Mouse (Mus musculus) splenic B cell, adult 2 months (primary cell): ENCODE data around the gene Myom1.

Source experiments
- DNase-seq: peaks from one replicate; pipeline ENCODE4 v3.0.0-alpha.2; 2011; ENCODE audit warnings: low read depth, low spot score
- H3K27me3 ChIP-seq: 2 replicates; pipeline ENCODE4 v1.6.1; 2012; ENCODE audit warnings: mild to moderate bottlenecking, low read length, moderate library complexity, mixed read lengths; ENCODE audit not compliant: control insufficient read depth, poor library complexity, insufficient read depth, severe bottlenecking
- H3K36me3 ChIP-seq: 2 replicates; pipeline ENCODE4 v1.6.1; 2012; ENCODE audit warnings: mild to moderate bottlenecking, low read length, moderate library complexity, mixed read lengths; ENCODE audit not compliant: control insufficient read depth, poor library complexity, insufficient read depth, severe bottlenecking

Gene Myom1

GRCm38 (mm10) chr17:71049292-71049691 is 46.9 kb downstream of the Myom1 start:
- no peaks in the 10 kb centered on the region for H3K36me3 ChIP-seq
- H3K27me3 ChIP-seq: no peaks in the 10 kb centered on the region
- no peak for DNase-seq

GRCm38 (mm10) chr17:71053134-71053708 is 50.8 kb downstream of the Myom1 start:
- Histone ChIP-seq H3K36me3 (no peaks in the 10 kb centered on the region), H3K27me3 (no peaks in the 10 kb centered on the region)
- no peak for DNase-seq

GRCm38 (mm10) chr17:71055203-71055894 is 52.9 kb downstream of the Myom1 start:
- Histone ChIP-seq H3K27me3 (no peaks in the 10 kb centered on the region), H3K36me3 (no peaks in the 10 kb centered on the region)
- no peak for DNase-seq

GRCm38 (mm10) chr17:71056405-71056804 is 54.0 kb downstream of the Myom1 start:
- DNase-seq: no peak
- Histone ChIP-seq H3K36me3 (no peaks in the 10 kb centered on the region), H3K27me3 (no peaks in the 10 kb centered on the region)

GRCm38 (mm10) chr17:71057758-71058157 is 55.3 kb downstream of the Myom1 start:
- H3K27me3 ChIP-seq: no peaks in the 10 kb centered on the region
- no peaks in the 10 kb centered on the region for H3K36me3 ChIP-seq
- DNase-seq: no peak

GRCm38 (mm10) chr17:71059213-71059612 is 56.8 kb downstream of the Myom1 start:
- H3K36me3 ChIP-seq: no peaks in the 10 kb centered on the region
- no peak for DNase-seq
- no peaks in the 10 kb centered on the region for H3K27me3 ChIP-seq

- no peaks in the 10 kb centered on the region for H3K36me3 ChIP-seq
Observed at GRCm38 (mm10) chr17:71062049-71062560, 59.7 kb downstream of the Myom1 start.

GRCm38 (mm10) chr17:71062870-71063602 is 60.6 kb downstream of the Myom1 start:
- H3K27me3 ChIP-seq: no peaks in the 10 kb centered on the region
- H3K36me3 ChIP-seq: no peaks in the 10 kb centered on the region
- DNase-seq: no peak

More at GRCm38 (mm10) chr17:71062049-71062560, 59.7 kb downstream of the Myom1 start:
- no peaks in the 10 kb centered on the region for H3K27me3 ChIP-seq
- no peak for DNase-seq

- DNase-seq: peak; percentile 64
- H3K27me3 ChIP-seq: no peaks in the 10 kb centered on the region
- no peaks in the 10 kb centered on the region for H3K36me3 ChIP-seq
Observed at GRCm38 (mm10) chr17:71064463-71065014, 62.1 kb downstream of the Myom1 start.

- no peak for DNase-seq
Observed at GRCm38 (mm10) chr17:71065127-71065526, 62.7 kb downstream of the Myom1 start.

GRCm38 (mm10) chr17:71069176-71069575 is 66.7 kb downstream of the Myom1 start:
- H3K36me3 ChIP-seq: no peaks in the 10 kb centered on the region
- no peak for DNase-seq
- H3K27me3 ChIP-seq: no peaks in the 10 kb centered on the region

More at GRCm38 (mm10) chr17:71065127-71065526, 62.7 kb downstream of the Myom1 start:
- H3K27me3 ChIP-seq: no peaks in the 10 kb centered on the region
- no peaks in the 10 kb centered on the region for H3K36me3 ChIP-seq

- H3K36me3 ChIP-seq: no peaks in the 10 kb centered on the region
- no peaks in the 10 kb centered on the region for H3K27me3 ChIP-seq
- DNase-seq: no peak
Observed at GRCm38 (mm10) chr17:71071958-71072357, 69.5 kb downstream of the Myom1 start.

- no peak for DNase-seq
- Histone ChIP-seq H3K36me3 (no peaks in the 10 kb centered on the region), H3K27me3 (no peaks in the 10 kb centered on the region)
Observed at GRCm38 (mm10) chr17:71074386-71074785, 72.0 kb downstream of the Myom1 start.

- Histone ChIP-seq H3K27me3 (no peaks in the 10 kb centered on the region), H3K36me3 (no peaks in the 10 kb centered on the region)
- DNase-seq: no peak
Observed at GRCm38 (mm10) chr17:71081986-71082385, 79.6 kb downstream of the Myom1 start.

- peak; percentile 43 for DNase-seq
- no peaks in the 10 kb centered on the region for H3K36me3 ChIP-seq
Observed at GRCm38 (mm10) chr17:71086969-71087368, 84.5 kb downstream of the Myom1 start.

More at GRCm38 (mm10) chr17:71086969-71087368, 84.5 kb downstream of the Myom1 start:
- no peaks in the 10 kb centered on the region for H3K27me3 ChIP-seq
